Mouse (Mus musculus): ENCODE data around the gene Apeh.

DNA sequence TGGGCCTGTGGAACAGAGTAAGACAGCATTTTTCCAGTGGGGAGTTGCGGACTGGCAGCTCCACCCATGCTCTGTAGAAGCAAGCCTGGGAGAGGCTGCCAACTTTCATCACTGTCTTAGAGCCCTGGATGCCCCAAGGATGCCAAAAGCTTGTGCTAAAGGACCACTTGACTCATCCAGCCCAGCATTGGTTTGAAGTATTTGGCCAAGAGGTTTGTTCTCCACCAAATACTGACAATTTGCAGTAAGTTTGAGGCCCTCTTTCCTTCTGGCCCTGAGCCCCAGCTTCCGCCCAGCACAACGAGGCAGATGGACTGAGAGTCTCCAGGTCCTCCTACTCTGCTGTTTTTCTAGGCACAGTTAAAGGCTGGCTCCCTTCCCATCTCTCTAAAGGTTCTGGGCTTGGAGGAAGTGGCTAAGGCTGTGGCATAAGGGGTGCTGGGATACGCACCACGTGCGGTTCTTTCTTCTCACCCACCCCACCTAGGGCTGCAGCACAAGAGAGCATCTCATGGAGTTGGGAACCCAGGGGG lies 42.6 kb upstream of the Apeh start:
- TF ChIP-seq POLR2A (IDR thresholded peaks at IDR 0.05; ENCODE audit: extremely low read depth, insufficient read depth, low read length): no peak
- TF ChIP-seq CTCF (IDR thresholded peaks at IDR 0.05; ENCODE audit: low read depth, low read length): no peak
